Mouse (Mus musculus) hindbrain, embryonic 16.5 days (tissue): ENCODE data around the gene Abcb9. TPM values are rescaled to one million over a fixed set of nuclear protein-coding genes. Genes with fewer than 3 reads are reported as not detected.

Source experiments
- ATAC-seq: fragments of 200-750 bp; cut with Nextera tagmentation; 2 replicates; pipeline ENCODE4 v1.8.0; 2017; ENCODE audit warnings: moderate TSS enrichment, moderate library complexity
- H3K27ac ChIP-seq: fragments of 300-500 bp; sonication (generic); 2 replicates; pipeline ENCODE4 v1.5.1; 2014; ENCODE audit warnings: low read depth, mild to moderate bottlenecking, control low read depth, low read length, moderate library complexity
- H3K27me3 ChIP-seq: fragments of 300-500 bp; sonication (generic); replicated peaks from 2 replicates; pipeline ENCODE4 v1.6.1; 2014; ENCODE audit warnings: low read length; ENCODE audit not compliant: control insufficient read depth, insufficient read depth
- H3K36me3 ChIP-seq: fragments of 300-500 bp; sonication (generic); 2 replicates; pipeline ENCODE4 v1.6.1; 2014; ENCODE audit warnings: mild to moderate bottlenecking, low read length, moderate library complexity, mixed read lengths; ENCODE audit not compliant: control insufficient read depth, insufficient read depth
- H3K4me1 ChIP-seq: fragments of 300-500 bp; sonication (generic); 2 replicates; pipeline ENCODE4 v1.6.1; 2014; ENCODE audit warnings: low read depth, low read length; ENCODE audit not compliant: control insufficient read depth, insufficient read depth
- H3K4me2 ChIP-seq: fragments of 300-500 bp; sonication (generic); 2 replicates; pipeline ENCODE4 v1.6.1; 2014; ENCODE audit warnings: mild to moderate bottlenecking, low read length, control low read depth, moderate library complexity
- H3K4me3 ChIP-seq: fragments of 300-500 bp; sonication (generic); 2 replicates; pipeline ENCODE4 v1.5.1; 2014; ENCODE audit warnings: mild to moderate bottlenecking, low read length, control low read depth, moderate library complexity
- H3K9ac ChIP-seq: fragments of 300-500 bp; sonication (generic); 2 replicates; pipeline ENCODE4 v1.6.1; 2014; ENCODE audit warnings: low read depth, mild to moderate bottlenecking, control low read depth, low read length, moderate library complexity
- H3K9me3 ChIP-seq: fragments of 300-500 bp; sonication (generic); 2 replicates; pipeline ENCODE4 v1.6.1; 2014; ENCODE audit warnings: mild to moderate bottlenecking, low read length, moderate library complexity; ENCODE audit not compliant: control insufficient read depth
- WGBS: fragments of 180-500 bp; shearing (Covaris S2); extraction: QIAGEN DNeasy Blood & Tissue Kit; methylation state at CpG from one replicate; pipeline ENCODE4 v1.1.7; 2014; 5-methylcytosine and 5-hydroxymethylcytosine counted together
- polyA plus RNA-seq: library from polyadenylated mRNA; unstranded; fragments of >200 nt; fragmentation: Nextera tagmentation; extraction: Ambion mirVana; gene quantifications from 2 replicates; pipeline ENCODE4 v1.2.1, GENCODE M21; 2015

Gene Abcb9
- polyA plus RNA-seq, 1 experiment from 2014 or later: 28.1 TPM

GRCm38 (mm10) chr5:124032001-124032508 lies 63.5 kb downstream of the Abcb9 start, which contains the start of gene Vps37b:
Gene Vps37b, minus strand, starts transcription at chr5:124032270.
- no peaks in the 10 kb centered on the region for H3K36me3 ChIP-seq
- no peaks in the 10 kb centered on the region for H3K27me3 ChIP-seq
- peaks cover 32% of the 10 kb centered on the region for H3K4me1 ChIP-seq
- H3K9me3 ChIP-seq: no peaks in the 10 kb centered on the region
- 0% methylated on average over 44 of the region's 52 CpGs for WGBS
- peak within 1 kb of the TSS; percentile 60 for H3K4me3 ChIP-seq
- peak; percentile 65 for ATAC-seq
- H3K4me2 ChIP-seq: peak within 1 kb of the TSS; percentile 71
- H3K27ac ChIP-seq: peak within 1 kb of the TSS; percentile 87
- H3K9ac ChIP-seq: peak within 1 kb of the TSS; percentile 79

DNA sequence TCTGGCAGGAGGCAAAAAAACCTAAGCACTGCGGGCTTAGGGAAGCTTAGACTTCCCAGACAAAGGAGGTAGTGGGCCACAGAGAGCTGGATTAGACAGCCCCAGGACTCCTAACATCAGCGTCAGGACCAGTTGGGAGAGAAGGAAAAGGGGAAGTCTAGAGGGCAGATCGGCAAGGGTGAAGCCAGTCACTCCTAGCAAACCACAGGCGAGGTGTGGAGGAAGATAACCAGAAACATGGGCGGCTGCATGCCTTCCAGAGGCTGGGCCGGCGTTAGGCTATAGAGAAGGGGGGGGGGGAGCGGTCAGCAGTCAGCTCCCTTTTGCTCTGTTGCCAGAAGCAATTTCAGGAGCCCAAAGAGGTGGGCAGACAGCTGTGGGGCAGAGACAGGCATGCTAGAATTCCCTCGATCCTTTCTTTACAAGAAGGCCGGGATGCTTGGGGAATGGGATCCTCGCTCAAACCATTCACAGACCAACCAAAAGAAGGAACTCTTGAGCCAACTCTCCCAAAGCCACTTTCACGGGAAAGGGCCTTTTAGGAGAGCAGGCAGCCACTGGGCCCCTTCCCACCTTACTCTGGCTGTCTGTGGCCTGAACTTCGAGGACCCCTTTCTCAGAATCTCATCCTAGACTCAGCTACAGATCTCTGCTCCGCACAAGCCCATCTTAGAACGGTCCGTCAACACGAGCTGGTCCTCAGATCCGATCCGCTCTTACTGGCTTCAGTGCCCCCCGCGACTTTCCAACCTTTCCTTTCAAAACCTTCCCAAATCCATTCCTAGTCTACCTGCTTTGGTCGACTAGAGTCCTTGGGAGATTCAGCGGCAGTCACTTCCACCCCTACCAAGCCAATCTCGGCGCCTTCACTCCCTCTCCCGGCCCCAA lies 64.3 kb downstream of the Abcb9 start:
- WGBS: 1% methylated on average over 25 of the region's 26 CpGs
- no peaks in the 10 kb centered on the region for H3K27me3 ChIP-seq
- ATAC-seq: peak; percentile 69
- H3K4me3 ChIP-seq: peak overlapping the region; percentile 60
- H3K36me3 ChIP-seq: no peaks in the 10 kb centered on the region
- peak overlapping the region; percentile 79 for H3K9ac ChIP-seq
- peak overlapping the region; percentile 71 for H3K4me2 ChIP-seq
- H3K4me1 ChIP-seq: peaks cover 32% of the 10 kb centered on the region
- H3K27ac ChIP-seq: peak overlapping the region; percentile 87
- H3K9me3 ChIP-seq: no peaks in the 10 kb centered on the region

DNA sequence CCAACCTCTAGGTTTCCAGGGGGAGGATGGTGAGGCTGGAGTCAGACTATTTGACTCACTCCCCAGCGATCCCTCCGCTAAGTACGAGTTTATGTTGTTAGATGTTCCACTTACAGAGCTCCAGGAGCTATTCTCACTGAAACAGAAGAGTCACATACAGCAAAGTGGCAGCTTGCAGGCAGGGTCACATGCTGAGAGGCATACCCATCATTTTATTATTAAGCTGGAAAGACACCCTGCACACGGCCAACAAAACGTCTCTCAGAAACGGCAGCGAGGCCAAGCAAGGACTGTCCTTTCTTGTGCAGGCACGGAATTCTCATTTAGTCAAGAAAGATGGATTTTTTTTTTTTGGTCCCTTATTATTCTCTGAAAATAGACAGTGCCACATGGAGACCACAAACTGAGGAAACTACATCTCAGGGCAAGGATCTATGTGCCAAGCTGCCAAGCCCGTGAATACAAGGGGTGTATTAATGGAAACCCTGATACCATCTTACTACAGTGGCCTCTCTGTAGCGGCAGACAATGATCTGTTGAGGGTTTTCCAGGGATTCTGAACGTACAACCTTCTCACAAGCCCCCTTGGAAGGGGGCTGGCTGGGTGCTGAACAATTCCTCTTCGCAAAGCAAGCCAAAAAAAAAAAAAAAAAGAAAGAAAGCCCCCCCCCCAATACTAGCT lies 65.1 kb downstream of the Abcb9 start:
- H3K27ac ChIP-seq: peak overlapping the region; percentile 87

GRCm38 (mm10) chr5:124029220-124030035 lies 66.2 kb downstream of the Abcb9 start:
- 74% methylated on average over 19 of the region's 19 CpGs for WGBS
- Histone ChIP-seq H3K9me3 (no peaks in the 10 kb centered on the region), H3K36me3 (no peaks in the 10 kb centered on the region), H3K9ac (peak overlapping the region; percentile 20; the same call in 1 of the 2 replicates), H3K4me3 (peak overlapping the region; percentile 60), H3K27ac (peak overlapping the region; percentile 87; the same call in 1 of the 2 replicates), H3K4me2 (peak overlapping the region; percentile 71), H3K4me1 (peaks cover 47% of the 10 kb centered on the region), H3K27me3 (no peaks in the 10 kb centered on the region)
- ATAC-seq: no peak

More for the DNA sequence above, 65.1 kb downstream of the Abcb9 start:
- Histone ChIP-seq H3K36me3 (no peaks in the 10 kb centered on the region), H3K4me2 (peak overlapping the region; percentile 71), H3K9me3 (no peaks in the 10 kb centered on the region), H3K4me1 (peaks cover 37% of the 10 kb centered on the region), H3K9ac (peak overlapping the region; percentile 79), H3K27me3 (no peaks in the 10 kb centered on the region), H3K4me3 (peak overlapping the region; percentile 60)
- 4% methylated on average over 12 of the region's 12 CpGs for WGBS
- peak; percentile 78 for ATAC-seq

GRCm38 (mm10) chr5:124028680-124029079 lies 66.9 kb downstream of the Abcb9 start:
- Histone ChIP-seq H3K9ac (0 out of 2 replicates have a peak overlapping the region, but pooled peaks have one; percentile 15), H3K4me3 (peak overlapping the region; percentile 14; the same call in 1 of the 2 replicates), H3K27ac (no peak overlapping the region; the same call in 1 of the 2 replicates), H3K4me1 (peaks cover 55% of the 10 kb centered on the region), H3K27me3 (no peaks in the 10 kb centered on the region), H3K36me3 (no peaks in the 10 kb centered on the region), H3K9me3 (no peaks in the 10 kb centered on the region), H3K4me2 (peak overlapping the region; percentile 71)
- no peak for ATAC-seq
- WGBS: 41% methylated on average over 7 of the region's 7 CpGs

GRCm38 (mm10) chr5:124027702-124028470 lies 67.7 kb downstream of the Abcb9 start:
- peak overlapping the region; percentile 15 for H3K9ac ChIP-seq

GRCm38 (mm10) chr5:124026568-124026967 lies 69.0 kb downstream of the Abcb9 start:
- 43% methylated on average over 5 of the region's 5 CpGs for WGBS
- Histone ChIP-seq H3K4me3 (no peak overlapping the region), H3K9ac (0 out of 2 replicates have a peak overlapping the region, but pooled peaks have one; percentile 3), H3K9me3 (no peaks in the 10 kb centered on the region), H3K27ac (no peak overlapping the region), H3K36me3 (no peaks in the 10 kb centered on the region), H3K4me2 (peak overlapping the region; percentile 0; the same call in 1 of the 2 replicates), H3K4me1 (peaks cover 57% of the 10 kb centered on the region), H3K27me3 (no peaks in the 10 kb centered on the region)
- no peak for ATAC-seq

More at GRCm38 (mm10) chr5:124027702-124028470, 67.7 kb downstream of the Abcb9 start:
- no peaks in the 10 kb centered on the region for H3K27me3 ChIP-seq
- peaks cover 57% of the 10 kb centered on the region for H3K4me1 ChIP-seq
- WGBS: 58% methylated on average over 19 of the region's 19 CpGs
- peak overlapping the region; percentile 18 for H3K4me3 ChIP-seq
- peak overlapping the region; percentile 14 for H3K27ac ChIP-seq
- H3K9me3 ChIP-seq: no peaks in the 10 kb centered on the region
- ATAC-seq: no peak
- H3K36me3 ChIP-seq: no peaks in the 10 kb centered on the region
- H3K4me2 ChIP-seq: peak overlapping the region; percentile 71
